Mouse (Mus musculus) intestine, embryonic 15.5 days (tissue): ENCODE results near the gene Fgf10. TPM values are rescaled to one million over a fixed set of nuclear protein-coding genes. Genes with fewer than 3 reads are reported as not detected.

ENCODE experiments used
- ATAC-seq: fragments of 200-750 bp; cut with Nextera tagmentation; 2 replicates; pipeline ENCODE4 v1.8.0; 2017; ENCODE audit warnings: moderate TSS enrichment, moderate library complexity
- H3K27ac ChIP-seq: fragments of 300-500 bp; sonication (generic); 2 replicates; pipeline ENCODE4 v1.5.1; 2015; ENCODE audit warnings: mild to moderate bottlenecking, inconsistent platforms
- H3K27me3 ChIP-seq: fragments of 300-500 bp; sonication (generic); replicated peaks from 2 replicates; pipeline ENCODE4 v1.6.1; 2015; ENCODE audit warnings: inconsistent platforms
- H3K36me3 ChIP-seq: fragments of 300-500 bp; sonication (generic); 2 replicates; pipeline ENCODE4 v1.6.1; 2015; ENCODE audit warnings: inconsistent platforms
- H3K4me1 ChIP-seq: fragments of 300-500 bp; sonication (generic); replicated peaks from 2 replicates; pipeline ENCODE4 v1.6.1; 2015; ENCODE audit warnings: inconsistent platforms
- H3K4me2 ChIP-seq: fragments of 300-500 bp; sonication (generic); replicated peaks from 2 replicates; pipeline ENCODE4 v1.6.1; 2015; ENCODE audit warnings: mild to moderate bottlenecking, inconsistent platforms
- H3K4me3 ChIP-seq: fragments of 300-500 bp; sonication (generic); replicated peaks from 2 replicates; pipeline ENCODE4 v1.5.1; 2015; ENCODE audit warnings: inconsistent platforms
- H3K9ac ChIP-seq: fragments of 300-500 bp; sonication (generic); 2 replicates; pipeline ENCODE4 v1.6.1; 2015; ENCODE audit warnings: inconsistent platforms
- H3K9me3 ChIP-seq: fragments of 300-500 bp; sonication (generic); 2 replicates; pipeline ENCODE4 v1.6.1; 2016; ENCODE audit warnings: inconsistent platforms
- WGBS: fragments of 180-500 bp; shearing (Covaris S2); methylation state at CpG from one replicate; pipeline ENCODE4 v1.1.7; 2015; 5-methylcytosine and 5-hydroxymethylcytosine counted together
- polyA plus RNA-seq: library from polyadenylated mRNA; unstranded; fragments of >200 nt; fragmentation: Nextera tagmentation; extraction: Ambion mirVana; gene quantifications from 2 replicates; pipeline ENCODE4 v1.2.1, GENCODE M21; 2015

Fgf10 gene
- 2.2 and 3.0 TPM in 2 replicates for polyA plus RNA-seq

DNA sequence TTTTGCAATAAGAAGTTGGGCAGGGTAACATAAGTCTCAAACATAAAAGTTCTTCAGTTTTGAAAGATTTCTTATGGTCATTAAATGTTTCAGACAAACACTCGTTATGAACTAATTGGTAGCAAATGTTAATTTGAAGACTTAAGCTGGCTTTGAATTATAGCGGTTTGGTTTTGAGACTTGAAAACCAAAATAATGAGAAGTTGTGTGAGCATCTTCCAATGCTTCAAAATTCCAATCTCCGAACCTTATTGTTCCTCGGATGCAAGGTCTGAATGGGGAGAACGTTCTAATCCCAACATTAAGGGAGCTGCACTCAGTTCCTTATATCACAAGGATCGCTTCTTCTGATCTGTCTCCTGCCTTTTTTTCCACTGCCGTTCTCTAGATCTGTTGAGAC, at the start of gene Fgf10:
Gene Fgf10 (plus strand): TSS at position 301 of the 400 bp plus-strand sequence.
- no peak for ATAC-seq
- 81% methylated on average over 7 of the region's 7 CpGs for WGBS
- Histone ChIP-seq H3K9me3 (no peaks in the 10 kb centered on the region), H3K4me2 (no peak within 1 kb of the TSS), H3K4me3 (no peak within 1 kb of the TSS), H3K9ac (no peak within 1 kb of the TSS), H3K27ac (no peak within 1 kb of the TSS), H3K27me3 (no peaks in the 10 kb centered on the region), H3K4me1 (no peaks in the 10 kb centered on the region), H3K36me3 (no peaks in the 10 kb centered on the region)

DNA sequence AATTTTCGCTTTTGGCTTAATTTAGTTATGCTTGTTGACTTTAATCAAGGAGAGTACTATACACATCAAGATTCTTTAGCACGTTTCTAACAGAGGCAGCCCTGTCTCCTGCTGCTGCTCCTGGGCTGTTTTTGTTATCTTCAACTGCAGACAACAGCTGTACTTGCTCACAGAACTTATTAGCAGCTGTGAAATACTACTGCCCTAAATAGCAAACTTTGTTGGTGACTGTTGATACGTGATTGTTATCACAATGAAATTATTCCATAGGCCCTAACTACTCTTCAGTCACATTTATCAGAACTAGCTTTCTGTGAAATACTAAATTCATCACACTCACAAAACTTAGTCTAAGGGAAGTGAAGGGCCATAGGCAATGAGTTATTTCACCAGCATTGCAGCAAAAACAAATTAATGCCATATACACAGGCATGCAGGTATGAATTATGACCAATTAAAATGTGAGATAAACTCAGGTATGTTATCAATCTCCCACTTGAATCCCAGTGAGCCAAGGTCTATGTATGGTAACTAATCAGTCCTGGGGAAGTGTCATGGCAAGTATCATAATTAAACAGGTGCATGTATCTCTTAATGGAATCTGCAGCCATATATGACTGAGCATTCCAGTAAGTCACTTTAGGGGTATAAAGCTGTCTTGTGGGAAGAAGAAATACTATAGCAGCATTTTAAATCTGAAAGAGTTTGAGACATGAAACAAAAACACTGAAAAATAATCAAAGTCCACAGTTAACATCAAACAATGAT, 39.7 kb upstream of the Fgf10 start:
- no peak overlapping the region for H3K27ac ChIP-seq
- no peaks in the 10 kb centered on the region for H3K4me1 ChIP-seq
- no peaks in the 10 kb centered on the region for H3K9me3 ChIP-seq
- H3K4me3 ChIP-seq = no peak overlapping the region
- H3K4me2 ChIP-seq = no peak overlapping the region
- ATAC-seq = no peak; the same call in 1 of the 2 replicates
- H3K9ac ChIP-seq = no peak overlapping the region
- no peaks in the 10 kb centered on the region for H3K27me3 ChIP-seq
- H3K36me3 ChIP-seq = no peaks in the 10 kb centered on the region
- 36% methylated on average over 3 of the region's 3 CpGs for WGBS

DNA sequence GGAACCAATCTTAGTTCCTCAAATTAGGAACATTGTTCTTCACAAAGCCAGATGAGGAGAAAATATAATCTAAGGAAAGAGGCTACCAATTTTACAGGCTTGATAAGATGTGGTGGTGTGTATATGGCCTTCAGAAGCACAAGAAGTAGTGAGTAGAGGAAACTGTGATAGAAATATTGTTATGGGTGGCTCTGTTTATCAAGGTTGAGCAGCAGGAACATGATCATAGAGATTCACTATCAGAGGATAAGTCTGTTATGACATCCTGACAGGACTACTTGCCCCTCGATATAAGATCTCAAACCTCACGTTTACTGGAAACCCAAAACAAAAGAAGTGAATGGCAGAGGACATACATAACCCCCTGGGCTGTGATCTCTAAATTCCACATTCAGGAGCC, 38.1 kb upstream of the Fgf10 start:
- Histone ChIP-seq H3K4me1 (no peaks in the 10 kb centered on the region), H3K9ac (no peak overlapping the region), H3K36me3 (no peaks in the 10 kb centered on the region), H3K4me3 (no peak overlapping the region), H3K27me3 (no peaks in the 10 kb centered on the region), H3K27ac (no peak overlapping the region), H3K9me3 (no peaks in the 10 kb centered on the region), H3K4me2 (no peak overlapping the region)
- ATAC-seq = no peak
- 84% methylated on average over 2 of the region's 2 CpGs for WGBS

DNA sequence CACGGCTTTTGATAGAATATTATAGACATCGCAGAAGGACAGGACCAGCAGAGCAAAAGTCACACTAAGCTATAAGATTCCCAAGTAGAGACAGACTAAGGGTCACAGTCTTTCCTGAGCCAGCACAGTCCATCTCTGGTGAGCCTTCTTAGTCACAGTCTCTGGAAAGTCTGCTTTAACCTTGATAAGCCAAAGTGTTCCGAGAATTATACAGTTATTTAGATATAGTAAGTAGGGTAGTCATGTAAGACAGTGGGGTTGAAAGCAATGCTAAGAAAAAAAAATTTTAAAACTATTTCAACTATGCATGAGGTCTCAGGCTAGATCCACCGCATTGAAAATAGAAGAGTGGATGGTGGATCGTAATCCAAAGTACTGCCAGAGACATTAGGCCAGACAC, 33.5 kb upstream of the Fgf10 start:
- no peak overlapping the region for H3K27ac ChIP-seq
- no peak overlapping the region for H3K4me2 ChIP-seq
- H3K4me1 ChIP-seq = no peaks in the 10 kb centered on the region
- no peak for ATAC-seq
- no peaks in the 10 kb centered on the region for H3K36me3 ChIP-seq
- no peaks in the 10 kb centered on the region for H3K27me3 ChIP-seq
- WGBS = 95% methylated on average over 5 of the region's 5 CpGs
- H3K9me3 ChIP-seq = no peaks in the 10 kb centered on the region
- no peak overlapping the region for H3K9ac ChIP-seq
- H3K4me3 ChIP-seq = no peak overlapping the region

DNA sequence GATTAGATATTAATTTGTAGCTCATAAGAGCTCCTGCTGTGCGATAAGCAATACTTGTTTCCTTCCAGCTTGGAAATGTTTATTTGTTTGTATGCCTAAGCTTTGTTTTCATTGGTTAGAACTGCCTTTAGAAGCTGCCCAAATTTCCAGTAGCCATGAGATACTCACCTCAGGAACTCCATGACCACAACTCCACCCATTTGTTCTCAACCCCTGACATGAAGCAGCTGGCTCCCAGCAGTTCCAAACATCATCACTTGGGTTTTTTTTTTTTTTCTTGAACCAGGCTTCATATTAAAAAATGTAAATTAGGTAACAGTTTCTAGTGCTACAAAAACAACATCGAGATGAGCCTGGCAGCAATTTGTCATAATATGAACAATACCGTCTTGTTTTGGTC, 27.0 kb upstream of the Fgf10 start:
- Histone ChIP-seq H3K27me3 (no peaks in the 10 kb centered on the region), H3K9ac (no peak overlapping the region), H3K9me3 (no peaks in the 10 kb centered on the region), H3K36me3 (no peaks in the 10 kb centered on the region), H3K4me2 (no peak overlapping the region), H3K27ac (no peak overlapping the region), H3K4me3 (no peak overlapping the region), H3K4me1 (no peaks in the 10 kb centered on the region)
- WGBS = 85% methylated on average over 3 of the region's 3 CpGs
- no peak for ATAC-seq

DNA sequence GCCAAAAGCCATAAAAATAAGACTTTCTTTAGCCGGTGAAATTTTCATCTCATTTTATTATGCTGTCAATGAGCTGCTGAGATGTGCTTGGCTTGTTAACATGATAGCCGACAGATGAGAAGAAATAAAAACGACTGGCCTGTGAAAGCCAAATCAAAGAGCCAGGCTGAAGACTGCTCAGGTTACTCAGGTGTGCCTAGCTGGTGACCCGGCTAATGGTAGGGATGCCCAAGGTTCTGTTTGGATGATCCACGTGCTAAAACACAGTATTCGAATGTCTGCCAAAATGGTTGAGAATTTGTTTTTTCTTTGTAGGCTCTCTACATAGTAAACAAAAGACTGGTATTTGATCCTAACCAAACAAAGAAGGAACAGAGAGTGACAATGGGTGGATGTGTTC, 26.5 kb upstream of the Fgf10 start:
- H3K4me1 ChIP-seq = no peaks in the 10 kb centered on the region
- H3K4me3 ChIP-seq = no peak overlapping the region
- WGBS = 71% methylated on average over 6 of the region's 6 CpGs

DNA sequence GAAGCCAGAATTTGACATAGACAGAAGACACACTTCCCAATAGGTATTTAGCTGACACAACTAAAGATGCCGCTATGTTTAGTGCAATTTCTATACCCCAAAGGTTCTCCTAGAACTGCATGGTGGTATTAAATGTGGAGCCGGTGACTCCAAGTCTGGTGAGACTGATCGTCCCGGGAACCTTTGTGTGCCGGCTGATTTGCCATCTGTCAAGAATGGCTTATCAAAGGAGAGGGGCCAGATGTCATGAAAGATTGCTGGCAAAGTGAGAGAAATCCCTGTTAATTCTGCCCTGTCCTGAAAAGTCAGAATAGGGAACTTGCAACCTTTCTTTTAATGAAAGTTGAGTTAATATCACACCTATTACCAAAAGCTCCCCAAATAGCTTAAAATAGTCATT, 12.6 kb upstream of the Fgf10 start:
- no peak overlapping the region for H3K27ac ChIP-seq
- no peaks in the 10 kb centered on the region for H3K4me1 ChIP-seq
- H3K9me3 ChIP-seq = no peaks in the 10 kb centered on the region
- H3K4me3 ChIP-seq = no peak overlapping the region
- H3K4me2 ChIP-seq = no peak overlapping the region
- no peak for ATAC-seq
- no peak overlapping the region for H3K9ac ChIP-seq
- H3K36me3 ChIP-seq = no peaks in the 10 kb centered on the region
- H3K27me3 ChIP-seq = no peaks in the 10 kb centered on the region
- WGBS = 78% methylated on average over 5 of the region's 5 CpGs

More for the DNA sequence above, 26.5 kb upstream of the Fgf10 start:
- no peak overlapping the region for H3K27ac ChIP-seq
- no peak overlapping the region for H3K9ac ChIP-seq
- no peak overlapping the region for H3K4me2 ChIP-seq
- no peak for ATAC-seq
- no peaks in the 10 kb centered on the region for H3K27me3 ChIP-seq
- H3K36me3 ChIP-seq = no peaks in the 10 kb centered on the region
- no peaks in the 10 kb centered on the region for H3K9me3 ChIP-seq

DNA sequence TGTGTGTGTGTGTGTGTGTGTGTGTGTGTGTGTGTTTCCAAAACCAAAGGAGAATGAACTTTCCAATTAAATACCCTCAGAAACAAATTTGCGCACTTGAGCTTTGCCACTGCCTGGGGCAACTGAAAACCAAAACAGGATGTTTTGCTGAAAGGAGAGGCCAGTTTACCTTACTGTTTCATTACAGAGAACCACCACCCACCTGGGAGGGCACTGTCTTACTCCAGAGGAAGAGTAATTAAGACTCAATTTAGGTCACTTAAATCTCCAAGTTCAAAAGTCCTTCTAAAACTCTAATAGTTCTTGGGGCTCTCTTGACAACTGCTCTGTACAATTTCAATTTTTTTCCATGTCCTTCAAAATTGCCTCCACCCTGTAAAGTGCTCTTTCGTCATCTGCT, 11.6 kb upstream of the Fgf10 start:
- peak overlapping the region; percentile 35; the same call in 1 of the 2 replicates for H3K4me2 ChIP-seq
- peak; percentile 36 for ATAC-seq
- no peak overlapping the region for H3K9ac ChIP-seq
- no peaks in the 10 kb centered on the region for H3K4me1 ChIP-seq
- no peaks in the 10 kb centered on the region for H3K36me3 ChIP-seq
- no peaks in the 10 kb centered on the region for H3K27me3 ChIP-seq
- H3K9me3 ChIP-seq = no peaks in the 10 kb centered on the region
- H3K27ac ChIP-seq = no peak overlapping the region
- no peak overlapping the region for H3K4me3 ChIP-seq
- WGBS = 70% methylated on average over 2 of the region's 2 CpGs

DNA sequence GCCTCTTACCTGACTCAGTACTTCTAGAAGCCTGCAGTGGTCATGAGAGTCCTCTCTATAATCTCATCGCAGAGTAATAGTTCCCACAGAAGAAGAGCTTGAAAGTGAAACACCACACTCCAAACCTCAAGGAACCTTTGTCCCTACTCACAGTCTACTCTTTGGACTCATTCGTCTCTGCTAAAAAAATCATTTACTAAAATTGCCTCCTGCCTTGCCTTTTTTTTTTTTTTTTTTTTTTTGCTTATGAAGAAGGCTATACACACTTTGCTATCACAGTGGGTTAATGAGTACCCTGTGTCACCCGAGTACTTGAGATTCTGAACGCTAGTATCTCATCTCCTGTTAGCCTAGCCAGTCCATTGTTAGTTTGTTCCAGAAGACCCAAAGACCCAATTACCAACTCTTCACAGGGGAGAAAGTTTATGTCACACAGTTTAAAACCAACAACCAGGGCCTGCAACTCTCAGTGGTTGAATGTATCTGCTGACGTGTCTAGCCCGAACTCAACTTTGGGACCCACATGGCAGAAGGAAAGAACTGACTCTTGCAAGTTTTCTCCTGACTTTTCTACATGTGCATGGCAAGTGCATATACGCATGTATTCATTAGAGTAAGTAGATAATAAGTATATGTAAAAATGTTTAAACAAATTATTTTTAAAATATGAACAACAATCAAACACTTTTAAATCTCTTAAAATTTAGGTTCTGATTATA, 10.8 kb upstream of the Fgf10 start:
- Histone ChIP-seq H3K4me2 (peak overlapping the region; percentile 35; the same call in 1 of the 2 replicates), H3K36me3 (no peaks in the 10 kb centered on the region), H3K4me3 (no peak overlapping the region), H3K9ac (no peak overlapping the region), H3K27me3 (no peaks in the 10 kb centered on the region), H3K27ac (no peak overlapping the region), H3K4me1 (no peaks in the 10 kb centered on the region), H3K9me3 (no peaks in the 10 kb centered on the region)
- WGBS = 73% methylated on average over 7 of the region's 7 CpGs
- peak; percentile 96 for ATAC-seq

DNA sequence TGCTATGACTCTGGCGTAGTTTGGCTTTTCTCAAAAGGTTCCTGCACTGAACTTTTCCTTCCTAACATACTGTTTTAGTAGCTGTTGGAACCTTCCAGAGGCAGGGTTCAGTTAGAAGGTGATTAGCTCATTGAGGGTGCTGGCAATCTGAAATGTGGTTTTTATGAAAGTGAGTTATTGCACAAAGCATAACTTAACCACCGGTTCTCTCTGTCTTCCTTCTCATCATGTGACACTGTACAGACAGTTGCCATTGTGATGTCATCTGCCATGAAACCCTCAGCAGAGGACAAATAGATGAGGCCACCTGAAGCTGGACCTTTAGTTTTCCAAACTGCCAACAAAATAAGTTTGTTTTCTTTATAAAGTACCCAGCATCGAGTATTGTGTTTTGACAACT, 7.9 kb upstream of the Fgf10 start:
- H3K27me3 ChIP-seq = no peaks in the 10 kb centered on the region
- no peak for ATAC-seq
- 76% methylated on average over 3 of the region's 3 CpGs for WGBS

DNA sequence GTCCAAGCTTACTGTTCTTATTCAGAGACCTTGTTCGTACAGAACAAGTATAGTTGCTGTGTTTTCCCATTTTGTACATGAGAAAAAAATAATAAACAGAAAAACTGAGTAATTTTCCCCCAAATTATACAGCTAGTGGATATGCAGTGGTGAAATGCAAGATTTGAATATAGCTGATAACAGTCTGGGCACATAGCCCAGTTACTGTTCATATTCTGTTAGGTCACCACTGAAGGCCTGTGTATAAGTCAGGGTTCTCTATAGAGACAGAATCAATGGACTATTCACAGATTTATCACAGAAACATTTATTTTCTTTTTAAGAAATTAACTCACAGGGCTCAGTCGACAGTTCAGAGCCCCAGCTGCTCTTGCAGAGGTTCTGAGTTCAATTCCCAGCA, 4.7 kb upstream of the Fgf10 start:
- no peaks in the 10 kb centered on the region for H3K36me3 ChIP-seq
- H3K9ac ChIP-seq = no peak overlapping the region
- no peaks in the 10 kb centered on the region for H3K4me1 ChIP-seq
- no peak overlapping the region for H3K4me3 ChIP-seq
- no peak overlapping the region for H3K27ac ChIP-seq
- H3K4me2 ChIP-seq = no peak overlapping the region
- no peak for ATAC-seq
- 80% methylated on average over 2 of the region's 2 CpGs for WGBS
- H3K27me3 ChIP-seq = no peaks in the 10 kb centered on the region
- no peaks in the 10 kb centered on the region for H3K9me3 ChIP-seq

More for the DNA sequence above, 7.9 kb upstream of the Fgf10 start:
- no peak overlapping the region for H3K4me3 ChIP-seq
- H3K27ac ChIP-seq = no peak overlapping the region
- no peak overlapping the region for H3K9ac ChIP-seq
- H3K4me1 ChIP-seq = no peaks in the 10 kb centered on the region
- H3K9me3 ChIP-seq = no peaks in the 10 kb centered on the region
- H3K36me3 ChIP-seq = no peaks in the 10 kb centered on the region
- H3K4me2 ChIP-seq = no peak overlapping the region

DNA sequence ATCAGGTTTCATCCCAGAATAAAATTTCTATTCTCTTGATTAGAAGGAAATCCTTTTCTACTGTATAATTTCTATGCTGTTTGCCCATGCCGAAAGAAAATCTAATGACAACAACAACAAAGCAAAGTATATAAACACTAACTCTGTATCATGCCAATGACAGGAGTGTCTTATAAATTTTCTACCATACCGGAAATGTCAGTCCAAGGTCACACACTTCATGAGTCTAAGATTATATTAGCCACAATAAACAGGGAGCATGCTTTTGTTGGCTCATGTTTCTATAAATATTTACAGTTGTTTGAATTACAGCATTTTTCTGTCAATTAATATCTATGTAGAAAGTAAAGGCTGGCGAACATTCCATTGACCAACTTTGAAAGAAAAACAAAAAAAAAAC, 9.6 kb downstream of the Fgf10 start:
- 74% methylated on average over 3 of the region's 3 CpGs for WGBS
- no peaks in the 10 kb centered on the region for H3K36me3 ChIP-seq
- ATAC-seq = no peak

DNA sequence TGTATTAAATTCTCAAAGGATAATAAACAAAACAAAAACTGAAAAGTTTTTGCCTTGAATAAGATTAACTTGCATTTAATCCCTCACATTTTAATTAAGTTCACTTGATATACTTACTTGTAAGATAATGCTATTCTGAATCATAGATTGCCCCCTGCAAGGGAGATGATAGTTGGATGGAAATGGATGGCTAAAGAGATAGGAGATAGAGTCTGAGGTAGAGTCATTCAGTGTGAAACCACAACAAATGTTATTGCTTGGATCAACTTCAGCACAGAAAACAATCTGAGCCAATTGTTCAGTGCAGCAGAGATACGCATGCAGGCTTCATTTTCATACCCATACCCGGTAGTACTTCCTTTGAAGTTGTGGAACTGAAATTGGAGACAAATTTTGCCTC, 23.5 kb downstream of the Fgf10 start:
- no peak overlapping the region for H3K4me3 ChIP-seq
- H3K9ac ChIP-seq = no peak overlapping the region

More for the DNA sequence above, 9.6 kb downstream of the Fgf10 start:
- H3K4me3 ChIP-seq = no peak overlapping the region
- H3K4me1 ChIP-seq = no peaks in the 10 kb centered on the region
- no peaks in the 10 kb centered on the region for H3K9me3 ChIP-seq
- H3K4me2 ChIP-seq = no peak overlapping the region
- no peaks in the 10 kb centered on the region for H3K27me3 ChIP-seq
- H3K27ac ChIP-seq = no peak overlapping the region
- H3K9ac ChIP-seq = no peak overlapping the region

More for the DNA sequence above, 23.5 kb downstream of the Fgf10 start:
- ATAC-seq = no peak
- Histone ChIP-seq H3K36me3 (no peaks in the 10 kb centered on the region), H3K27me3 (no peaks in the 10 kb centered on the region), H3K27ac (no peak overlapping the region), H3K4me1 (no peaks in the 10 kb centered on the region), H3K9me3 (no peaks in the 10 kb centered on the region), H3K4me2 (no peak overlapping the region)
- 95% methylated on average over 2 of the region's 2 CpGs for WGBS
